Mouse (Mus musculus): ENCODE measurements around the gene Slc45a1. TPM values are rescaled to one million over a fixed set of nuclear protein-coding genes. Genes with fewer than 3 reads are reported as not detected.
A peak's percentile ranks its signal among the peaks of the same experiment; 100 is the strongest.
"Not testable (repeated sequence)": the region's sequence is repeated elsewhere in the genome, so short reads cannot be mapped to it uniquely, and the experiment has no call there.

Gene Slc45a1
- polyA plus RNA-seq, 1 experiment from 2014 or later: 0.06 TPM

DNA sequence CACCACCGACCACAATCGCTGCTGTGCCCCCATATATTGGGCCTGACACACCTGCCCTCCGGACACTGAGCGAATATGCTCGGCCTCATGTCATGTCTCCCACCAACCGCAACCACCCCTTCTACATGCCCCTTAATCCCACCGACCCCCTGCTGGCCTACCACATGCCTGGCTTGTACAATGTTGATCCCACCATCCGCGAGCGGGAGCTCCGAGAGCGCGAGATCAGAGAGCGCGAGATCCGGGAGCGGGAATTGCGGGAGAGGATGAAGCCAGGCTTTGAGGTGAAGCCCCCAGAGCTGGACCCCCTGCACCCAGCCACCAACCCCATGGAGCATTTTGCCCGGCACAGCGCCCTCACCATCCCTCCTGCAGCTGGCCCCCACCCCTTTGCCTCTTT lies 35.1 kb downstream of the Slc45a1 start:
- WGBS: 94% methylated on average over 20 of the region's 20 CpGs

DNA sequence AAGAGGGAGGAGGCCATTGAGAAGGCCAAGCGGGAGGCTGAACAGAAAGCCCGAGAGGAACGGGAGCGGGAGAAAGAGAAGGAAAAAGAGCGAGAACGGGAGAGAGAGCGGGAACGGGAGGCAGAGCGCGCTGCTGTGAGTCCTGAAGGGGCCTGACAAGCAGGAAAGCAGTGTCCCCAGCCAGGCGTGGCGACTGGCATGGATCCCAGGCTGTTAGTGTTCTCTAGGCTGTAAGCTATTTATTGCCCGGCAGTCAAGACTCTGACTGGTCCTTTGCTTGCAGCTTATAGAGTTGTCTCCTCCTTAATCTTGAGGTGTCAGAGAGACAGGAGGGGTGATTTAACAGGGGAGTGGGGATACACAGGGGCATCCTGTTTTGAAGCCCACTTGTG lies 35.9 kb downstream of the Slc45a1 start:
- no peak for ATAC-seq (ENCODE audit: borderline replicate concordance, extremely low read depth, low FRiP score, low TSS enrichment)
- no peaks in the 10 kb centered on the region for H3K9me3 ChIP-seq
- H3K36me3 ChIP-seq: peaks cover 93% of the 10 kb centered on the region
- H3K4me1 ChIP-seq: peaks cover 6% of the 10 kb centered on the region
- WGBS: 71% methylated on average over 13 of the region's 13 CpGs
- no peak overlapping the region for H3K9ac ChIP-seq
- H3K4me3 ChIP-seq: no peak overlapping the region
- no peak overlapping the region for H3K27ac ChIP-seq
- no peaks in the 10 kb centered on the region for H3K27me3 ChIP-seq
- no peak overlapping the region for H3K4me2 ChIP-seq

More for the DNA sequence above, 35.1 kb downstream of the Slc45a1 start:
- Histone ChIP-seq H3K27ac (no peak overlapping the region), H3K9me3 (no peaks in the 10 kb centered on the region), H3K4me3 (no peak overlapping the region), H3K27me3 (no peaks in the 10 kb centered on the region), H3K9ac (no peak overlapping the region), H3K36me3 (peaks cover 91% of the 10 kb centered on the region), H3K4me2 (no peak overlapping the region), H3K4me1 (peaks cover 7% of the 10 kb centered on the region)
- ATAC-seq (ENCODE audit: borderline replicate concordance, extremely low read depth, low FRiP score, low TSS enrichment): no peak

DNA sequence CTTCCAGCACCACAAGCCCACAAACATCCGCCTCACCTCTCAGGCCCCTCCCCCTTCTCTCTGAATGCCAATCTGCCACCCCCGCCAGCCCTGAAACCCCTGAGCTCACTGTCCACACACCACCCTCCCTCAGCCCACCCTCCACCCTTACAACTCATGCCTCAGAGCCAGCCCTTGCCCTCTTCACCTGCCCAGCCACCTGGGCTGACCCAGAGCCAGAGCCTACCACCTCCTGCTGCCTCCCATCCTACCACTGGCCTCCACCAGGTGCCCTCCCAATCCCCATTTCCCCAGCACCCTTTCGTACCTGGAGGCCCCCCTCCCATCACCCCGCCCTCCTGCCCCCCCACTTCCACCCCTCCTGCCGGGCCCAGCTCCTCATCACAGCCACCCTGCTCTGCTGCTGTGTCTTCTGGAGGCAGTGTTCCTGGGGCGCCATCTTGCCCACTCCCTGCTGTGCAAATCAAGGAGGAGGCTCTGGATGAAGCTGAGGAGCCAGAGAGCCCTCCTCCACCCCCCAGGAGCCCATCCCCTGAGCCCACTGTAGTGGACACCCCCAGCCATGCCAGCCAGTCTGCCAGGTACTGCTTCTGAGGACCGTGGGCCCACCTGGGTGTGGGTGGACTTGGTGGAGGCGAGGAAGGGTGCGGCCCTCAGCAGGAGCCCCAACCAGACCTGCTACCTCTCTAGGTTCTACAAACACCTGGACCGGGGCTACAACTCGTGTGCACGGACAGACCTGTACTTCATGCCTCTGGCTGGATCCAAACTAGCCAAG lies 36.5 kb downstream of the Slc45a1 start:
- no peak for ATAC-seq (ENCODE audit: borderline replicate concordance, extremely low read depth, low FRiP score, low TSS enrichment)
- WGBS: 83% methylated on average over 12 of the region's 12 CpGs
- no peaks in the 10 kb centered on the region for H3K27me3 ChIP-seq

GRCm38 (mm10) chr4:150613715-150614114 lies 38.3 kb downstream of the Slc45a1 start:
- no peak overlapping the region for H3K27ac ChIP-seq
- 88% methylated on average over 7 of the region's 7 CpGs for WGBS

More for the DNA sequence above, 36.5 kb downstream of the Slc45a1 start:
- peaks cover 6% of the 10 kb centered on the region for H3K4me1 ChIP-seq
- H3K27ac ChIP-seq: no peak overlapping the region
- peaks cover 94% of the 10 kb centered on the region for H3K36me3 ChIP-seq
- no peak overlapping the region for H3K4me2 ChIP-seq
- H3K9ac ChIP-seq: no peak overlapping the region
- no peaks in the 10 kb centered on the region for H3K9me3 ChIP-seq
- H3K4me3 ChIP-seq: no peak overlapping the region

GRCm38 (mm10) chr4:150608670-150609069 lies 43.3 kb downstream of the Slc45a1 start:
- Histone ChIP-seq H3K9me3 (no peaks in the 10 kb centered on the region), H3K9ac (no peak overlapping the region), H3K4me3 (no peak overlapping the region), H3K27me3 (no peaks in the 10 kb centered on the region), H3K27ac (no peak overlapping the region), H3K4me1 (peaks cover 6% of the 10 kb centered on the region), H3K4me2 (no peak overlapping the region), H3K36me3 (peaks cover 33% of the 10 kb centered on the region)
- WGBS: 96% methylated on average over 3 of the region's 3 CpGs
- no peak for ATAC-seq (ENCODE audit: borderline replicate concordance, extremely low read depth, low FRiP score, low TSS enrichment)

More at GRCm38 (mm10) chr4:150613715-150614114, 38.3 kb downstream of the Slc45a1 start:
- peaks cover 6% of the 10 kb centered on the region; the same call in 1 of the 2 replicates for H3K4me1 ChIP-seq
- no peak for ATAC-seq (ENCODE audit: borderline replicate concordance, extremely low read depth, low FRiP score, low TSS enrichment)
- no peak overlapping the region for H3K4me3 ChIP-seq
- H3K9ac ChIP-seq: no peak overlapping the region
- H3K36me3 ChIP-seq: peaks cover 83% of the 10 kb centered on the region
- no peaks in the 10 kb centered on the region for H3K27me3 ChIP-seq
- no peak overlapping the region for H3K4me2 ChIP-seq
- no peaks in the 10 kb centered on the region for H3K9me3 ChIP-seq

GRCm38 (mm10) chr4:150606449-150607161 lies 45.4 kb downstream of the Slc45a1 start:
- Histone ChIP-seq H3K4me3 (no peak overlapping the region), H3K4me1 (peaks cover 6% of the 10 kb centered on the region), H3K27ac (no peak overlapping the region), H3K4me2 (no peak overlapping the region), H3K27me3 (no peaks in the 10 kb centered on the region), H3K9me3 (no peaks in the 10 kb centered on the region), H3K36me3 (peaks cover 12% of the 10 kb centered on the region), H3K9ac (no peak overlapping the region)
- no peak for ATAC-seq (ENCODE audit: borderline replicate concordance, extremely low read depth, low FRiP score, low TSS enrichment)
- 71% methylated on average over 3 of the region's 3 CpGs for WGBS

GRCm38 (mm10) chr4:150605804-150606203 lies 46.2 kb downstream of the Slc45a1 start:
- no peak overlapping the region for H3K4me3 ChIP-seq
- no peaks in the 10 kb centered on the region for H3K27me3 ChIP-seq
- ATAC-seq (ENCODE audit: borderline replicate concordance, extremely low read depth, low FRiP score, low TSS enrichment): no peak
- WGBS: 72% methylated on average over 3 of the region's 3 CpGs
- H3K27ac ChIP-seq: no peak overlapping the region
- H3K9me3 ChIP-seq: no peaks in the 10 kb centered on the region
- peaks cover 6% of the 10 kb centered on the region for H3K4me1 ChIP-seq
- no peak overlapping the region for H3K9ac ChIP-seq
- no peak overlapping the region for H3K4me2 ChIP-seq
- H3K36me3 ChIP-seq: peaks cover 7% of the 10 kb centered on the region

- no peak overlapping the region for H3K4me3 ChIP-seq
- H3K4me2 ChIP-seq: no peak overlapping the region
- H3K27ac ChIP-seq: no peak overlapping the region
- H3K9ac ChIP-seq: no peak overlapping the region
- peaks cover 19% of the 10 kb centered on the region for H3K4me1 ChIP-seq
- 92% methylated on average over 1 of the region's 1 CpGs for WGBS
- H3K27me3 ChIP-seq: no peaks in the 10 kb centered on the region
- no peaks in the 10 kb centered on the region for H3K9me3 ChIP-seq
- no peaks in the 10 kb centered on the region for H3K36me3 ChIP-seq
- ATAC-seq (ENCODE audit: borderline replicate concordance, extremely low read depth, low FRiP score, low TSS enrichment): no peak
Observed at GRCm38 (mm10) chr4:150603366-150604061, 48.5 kb downstream of the Slc45a1 start.

DNA sequence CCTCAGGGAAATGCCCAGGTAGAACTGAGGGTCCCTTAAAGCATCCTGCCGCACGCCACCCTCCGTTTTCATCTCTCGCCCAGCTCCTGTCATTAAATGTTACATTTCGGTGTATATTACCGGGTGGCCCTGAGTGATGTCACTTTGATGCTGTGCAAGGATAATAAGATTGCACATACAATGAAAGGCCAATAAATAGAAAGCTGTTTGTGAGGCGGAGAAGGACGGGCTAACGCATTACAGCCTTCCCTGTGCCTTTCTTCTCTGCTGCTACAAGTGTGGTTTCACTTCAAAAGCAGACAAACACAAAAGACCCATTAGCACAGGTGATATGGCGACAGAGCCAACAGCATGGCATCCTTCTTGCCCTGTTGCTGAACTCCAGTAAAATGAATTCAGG lies 50.5 kb downstream of the Slc45a1 start:
- H3K27ac ChIP-seq: no peak overlapping the region
- no peaks in the 10 kb centered on the region for H3K27me3 ChIP-seq
- H3K9ac ChIP-seq: no peak overlapping the region
- no peak overlapping the region for H3K4me3 ChIP-seq
- H3K9me3 ChIP-seq: no peaks in the 10 kb centered on the region
- H3K4me1 ChIP-seq: peaks cover 37% of the 10 kb centered on the region
- H3K36me3 ChIP-seq: no peaks in the 10 kb centered on the region
- H3K4me2 ChIP-seq: no peak overlapping the region
- 67% methylated on average over 10 of the region's 10 CpGs for WGBS
- no peak for ATAC-seq (ENCODE audit: borderline replicate concordance, extremely low read depth, low FRiP score, low TSS enrichment)

- 77% methylated on average over 2 of the region's 2 CpGs for WGBS
- not testable (repeated sequence) for H3K4me3 ChIP-seq; H3K36me3 ChIP-seq; H3K27me3 ChIP-seq; ATAC-seq (ENCODE audit: borderline replicate concordance, extremely low read depth, low FRiP score, low TSS enrichment); H3K9me3 ChIP-seq; H3K4me2 ChIP-seq; H3K9ac ChIP-seq
- Histone ChIP-seq H3K27ac (peak overlapping the region; percentile 92), H3K4me1 (peaks cover 43% of the 10 kb centered on the region)
Observed at GRCm38 (mm10) chr4:150600503-150600902, 51.5 kb downstream of the Slc45a1 start.

- 51% methylated on average over 3 of the region's 3 CpGs for WGBS
- Histone ChIP-seq H3K4me2 (no peak overlapping the region), H3K36me3 (no peaks in the 10 kb centered on the region), H3K27me3 (no peaks in the 10 kb centered on the region), H3K9me3 (no peaks in the 10 kb centered on the region), H3K4me1 (peaks cover 51% of the 10 kb centered on the region), H3K4me3 (no peak overlapping the region), H3K27ac (peak overlapping the region; percentile 92), H3K9ac (no peak overlapping the region)
- ATAC-seq (ENCODE audit: borderline replicate concordance, extremely low read depth, low FRiP score, low TSS enrichment): peak; percentile 80
Observed at GRCm38 (mm10) chr4:150599119-150599992, 52.6 kb downstream of the Slc45a1 start.
